Mouse (Mus musculus): Measurements from ENCODE around the gene Pkp4.

- TF ChIP-seq CTCF (IDR thresholded peaks at IDR 0.05; ENCODE audit: borderline replicate concordance, extremely low read depth, insufficient read depth, insufficient read length) (no peak), POLR2A (IDR thresholded peaks at IDR 0.05; ENCODE audit: borderline replicate concordance, extremely low read depth, insufficient read depth, insufficient read length, poor library complexity, severe bottlenecking) (no peak)
These were observed 7.2 kb downstream of the Pkp4 start for GRCm38 (mm10) chr2:59167830-59168229.
